Mouse (Mus musculus): Measurements from ENCODE around the gene Slc37a2. TPM values are rescaled to one million over a fixed set of nuclear protein-coding genes. Genes with fewer than 3 reads are reported as not detected.

Gene Slc37a2
- total RNA-seq, 2 experiments from 2014 or later = 12.1 to 15.3 TPM

GRCm38 (mm10) chr9:37225581-37225980 lies 30.0 kb downstream of the Slc37a2 start:
- DNase-seq (ENCODE audit: low spot score in 2 of 2) = no peak

- no peak for DNase-seq (ENCODE audit: low spot score in 2 of 2)
Observed at GRCm38 (mm10) chr9:37220755-37221154, 34.8 kb downstream of the Slc37a2 start.

- no peak for DNase-seq (ENCODE audit: low spot score in 2 of 2)
Observed at GRCm38 (mm10) chr9:37214327-37215060, 41.0 kb downstream of the Slc37a2 start.

- DNase-seq (ENCODE audit: low spot score in 2 of 2) = no peak
Observed at GRCm38 (mm10) chr9:37213060-37213738, 42.3 kb downstream of the Slc37a2 start.

- DNase-seq (ENCODE audit: low spot score in 2 of 2) = peak; percentile 44 to 75
Observed at GRCm38 (mm10) chr9:37207929-37208411, 47.6 kb downstream of the Slc37a2 start, which contains the start of gene Tmem218. Gene Tmem218 (plus strand): TSS chr9:37208223.

GRCm38 (mm10) chr9:37203884-37204283 lies 51.7 kb downstream of the Slc37a2 start:
- no peak for DNase-seq (ENCODE audit: low spot score in 2 of 2)

GRCm38 (mm10) chr9:37200414-37200813 lies 55.1 kb downstream of the Slc37a2 start:
- no peak for DNase-seq (ENCODE audit: low spot score in 2 of 2)

GRCm38 (mm10) chr9:37197067-37197466 lies 58.5 kb downstream of the Slc37a2 start:
- no peak for DNase-seq (ENCODE audit: low spot score in 2 of 2)

GRCm38 (mm10) chr9:37188024-37188423 lies 67.5 kb downstream of the Slc37a2 start:
- DNase-seq (ENCODE audit: low spot score in 2 of 2) = no peak

GRCm38 (mm10) chr9:37187407-37187806 lies 68.1 kb downstream of the Slc37a2 start:
- no peak for DNase-seq (ENCODE audit: low spot score in 2 of 2)

GRCm38 (mm10) chr9:37183176-37183575 lies 72.4 kb downstream of the Slc37a2 start:
- no peak for DNase-seq (ENCODE audit: low spot score in 2 of 2)

- DNase-seq (ENCODE audit: low spot score in 2 of 2) = no peak
Observed at GRCm38 (mm10) chr9:37181596-37181995, 73.9 kb downstream of the Slc37a2 start.

- no peak for DNase-seq (ENCODE audit: low spot score in 2 of 2)
Observed at GRCm38 (mm10) chr9:37179596-37179995, 75.9 kb downstream of the Slc37a2 start.

- DNase-seq (ENCODE audit: low spot score in 2 of 2) = no peak
Observed at GRCm38 (mm10) chr9:37178911-37179310, 76.6 kb downstream of the Slc37a2 start.

Other genes with a start within 250 kb of the Slc37a2 start
- gene Pknox2, start 108.3 kb downstream of the Slc37a2 start, total RNA-seq (2021) = 1 to 10 TPM; 6.4 to 6.8 TPM
- 1 to 10 TPM; 7.5 to 7.9 TPM for gene Tmem218, start 47.5 kb downstream of the Slc37a2 start, total RNA-seq (2021)
- 1 to 10 TPM; 6.0 TPM for gene Ccdc15, start 92.7 kb upstream of the Slc37a2 start, total RNA-seq (2021)
- under 1 TPM; 0.31 to 0.45 TPM for gene Hepacam, start 111.6 kb upstream of the Slc37a2 start, total RNA-seq (2021)
- 10 to 100 TPM; 31.3 to 32.9 TPM for gene Robo4, start 146.2 kb upstream of the Slc37a2 start, total RNA-seq (2021)
- gene Robo3, start 177.5 kb upstream of the Slc37a2 start, total RNA-seq (2021) = 1 to 10 TPM in 1 of 2 experiments, under 1 TPM in 1; 0.56 to 1.0 TPM
- gene Msantd2, start 233.6 kb upstream of the Slc37a2 start, total RNA-seq (2021) = 10 to 100 TPM; 31.3 to 33.2 TPM